Mouse (Mus musculus) CD4-positive, CD25-positive, alpha-beta regulatory T cell, adult 4 months (primary cell): ENCODE data around the gene A530084C06Rik. TPM values are rescaled to one million over a fixed set of nuclear protein-coding genes. Genes with fewer than 3 reads are reported as not detected.

Source experiments
- ATAC-seq: one replicate; pipeline ENCODE4 v1.8.0; 2017
- polyA plus RNA-seq, 2 experiments: library from polyadenylated mRNA; unstranded; fragments of 100-300 nt; shearing (Covaris generic); gene quantifications; one replicate each; pipeline ENCODE4 v1.2.1; 2017

A530084C06Rik gene
- not detected for polyA plus RNA-seq

DNA sequence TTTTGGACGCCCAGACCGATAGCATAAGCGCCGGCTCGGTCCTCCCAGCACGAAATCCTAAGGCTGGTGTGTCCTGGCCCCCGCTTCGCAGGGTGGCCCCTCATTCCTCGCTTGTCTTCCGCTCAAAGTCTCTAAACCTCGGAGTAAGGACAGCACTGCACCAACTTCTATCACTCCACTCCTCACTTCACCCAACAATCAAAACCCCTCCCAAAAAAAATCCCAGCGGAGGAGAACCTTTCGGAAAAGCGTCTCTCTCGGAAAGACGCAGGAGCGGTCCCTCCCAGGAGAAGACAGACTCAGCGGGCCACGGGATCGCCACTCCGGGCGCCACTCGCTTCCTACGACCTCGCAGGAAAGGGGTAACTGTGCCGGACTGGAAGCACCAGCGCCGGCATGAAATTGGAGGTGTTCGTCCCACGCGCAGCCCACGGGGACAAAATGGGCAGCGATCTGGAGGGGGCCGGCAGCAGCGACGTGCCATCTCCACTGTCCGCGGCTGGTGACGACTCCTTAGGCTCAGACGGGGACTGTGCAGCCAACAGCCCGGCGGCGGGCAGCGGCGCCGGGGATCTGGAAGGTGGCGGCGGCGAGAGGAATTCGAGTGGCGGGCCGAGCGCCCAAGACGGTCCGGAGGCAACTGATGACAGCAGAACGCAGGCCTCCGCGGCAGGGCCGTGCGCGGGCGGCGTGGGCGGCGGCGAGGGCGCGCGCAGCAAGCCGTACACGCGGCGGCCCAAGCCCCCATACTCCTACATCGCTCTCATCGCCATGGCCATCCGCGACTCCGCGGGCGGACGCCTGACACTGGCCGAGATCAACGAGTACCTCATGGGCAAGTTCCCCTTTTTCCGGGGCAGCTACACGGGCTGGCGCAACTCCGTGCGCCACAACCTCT lies at the start of gene A530084C06Rik:
TSS of gene A530084C06Rik (minus strand) at position 813 of the 898 bp plus-strand sequence.
- ATAC-seq = no peak

- no peak for ATAC-seq
Observed at GRCm38 (mm10) chr13:31603964-31604363, 44.8 kb upstream of the A530084C06Rik start.

GRCm38 (mm10) chr13:31599576-31599975 lies 40.4 kb upstream of the A530084C06Rik start:
- ATAC-seq = no peak

- no peak for ATAC-seq
Observed at GRCm38 (mm10) chr13:31587341-31587740, 28.2 kb upstream of the A530084C06Rik start.

GRCm38 (mm10) chr13:31579866-31580265 lies 20.7 kb upstream of the A530084C06Rik start:
- no peak for ATAC-seq

- ATAC-seq = no peak
Observed at GRCm38 (mm10) chr13:31578389-31578788, 19.3 kb upstream of the A530084C06Rik start.

DNA sequence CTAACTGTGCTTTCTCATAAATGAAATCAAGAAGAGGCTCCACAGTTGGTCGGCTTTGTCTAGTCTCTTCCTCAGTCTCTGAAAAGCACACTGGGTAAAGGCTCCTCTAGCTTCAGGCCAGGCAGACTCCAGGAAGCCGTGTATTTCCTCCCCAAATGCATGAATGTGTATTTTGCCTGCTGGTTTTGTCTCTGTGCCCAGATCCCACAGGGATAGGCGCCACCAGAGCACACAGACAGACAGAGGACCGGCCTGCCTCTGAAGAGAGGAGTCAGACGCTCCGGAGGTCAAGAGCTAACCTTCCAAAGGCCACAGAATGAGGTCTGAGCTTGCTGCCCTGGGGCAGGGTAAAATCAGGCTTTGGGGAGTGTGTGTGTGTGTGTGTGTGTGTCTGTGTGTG lies 18.4 kb upstream of the A530084C06Rik start:
- ATAC-seq = no peak

DNA sequence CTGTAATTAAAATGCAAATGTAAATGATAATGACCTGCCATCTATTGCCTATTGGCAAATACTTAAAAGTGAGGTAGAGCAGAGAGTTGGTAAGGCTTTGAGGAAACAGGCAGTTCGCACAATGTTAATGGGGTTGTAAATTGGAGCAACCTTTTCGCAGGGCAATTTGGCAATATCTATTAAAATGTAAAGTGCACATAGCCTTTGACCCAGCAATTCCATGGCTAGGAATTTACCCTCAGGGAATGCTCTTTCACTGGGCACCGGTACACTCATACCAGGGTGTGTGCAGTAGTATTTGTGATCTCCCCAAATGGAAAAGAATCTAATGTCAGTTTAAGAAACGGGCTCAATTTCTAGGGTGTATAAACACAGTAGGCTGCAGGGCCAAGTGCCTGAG lies 17.6 kb upstream of the A530084C06Rik start:
- ATAC-seq = no peak

DNA sequence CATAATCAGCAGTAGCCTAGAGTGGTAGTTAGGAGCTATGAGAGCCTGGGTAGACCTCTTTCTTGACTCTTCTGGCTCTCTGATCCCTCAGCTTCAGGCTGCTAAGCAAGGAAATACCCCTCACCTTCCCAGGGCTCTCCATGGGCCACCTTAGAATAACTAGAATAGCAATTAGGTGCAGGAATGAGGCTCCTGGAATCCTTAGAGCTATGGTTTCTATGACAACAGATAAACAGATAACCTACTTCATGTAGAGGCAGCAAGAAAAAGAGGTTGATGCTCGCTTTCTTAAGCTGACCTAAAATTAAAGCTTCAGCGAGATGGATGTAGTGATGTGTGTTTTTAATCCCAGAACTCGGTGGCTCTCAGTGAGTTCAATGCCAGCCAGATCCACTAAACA lies 15.5 kb upstream of the A530084C06Rik start:
- no peak for ATAC-seq

GRCm38 (mm10) chr13:31572806-31573508 lies 13.8 kb upstream of the A530084C06Rik start:
- ATAC-seq = no peak

- ATAC-seq = peak; percentile 97
Observed at GRCm38 (mm10) chr13:31567617-31568294, 8.6 kb upstream of the A530084C06Rik start.

GRCm38 (mm10) chr13:31567099-31567498 lies 8.0 kb upstream of the A530084C06Rik start:
- ATAC-seq = no peak

- ATAC-seq = no peak
Observed at GRCm38 (mm10) chr13:31564394-31564793, 5.3 kb upstream of the A530084C06Rik start.

GRCm38 (mm10) chr13:31559419-31560144 lies 449 bp upstream of the A530084C06Rik start:
- ATAC-seq = peak; percentile 48

- peak; percentile 54 for ATAC-seq
Observed at GRCm38 (mm10) chr13:31557768-31558520, 1.2 kb downstream of the A530084C06Rik start.

GRCm38 (mm10) chr13:31556964-31557767 lies 2.0 kb downstream of the A530084C06Rik start:
- ATAC-seq = no peak

DNA sequence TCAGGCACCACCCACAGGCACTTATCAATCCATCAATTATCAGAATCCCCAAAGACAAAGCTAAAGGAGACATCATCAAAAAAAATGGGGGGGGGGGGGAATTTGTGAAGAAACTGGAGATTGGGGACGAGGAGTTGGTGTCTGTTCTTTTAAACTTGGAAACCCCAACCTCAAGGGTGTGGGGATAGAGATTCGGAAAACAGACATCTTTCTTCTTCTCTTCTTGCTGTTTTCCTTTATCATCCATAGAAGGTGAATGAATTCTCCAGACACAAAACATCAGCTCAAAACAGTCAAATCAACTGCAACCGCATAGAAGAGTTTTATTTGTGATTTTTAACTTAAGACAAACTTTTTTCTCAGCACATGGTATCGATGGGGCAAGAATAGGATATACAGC lies 3.3 kb downstream of the A530084C06Rik start, which contains the start of gene Foxq1:
TSS of gene Foxq1 (plus strand) at position 301 of the 400 bp plus-strand sequence.
- ATAC-seq = no peak

DNA sequence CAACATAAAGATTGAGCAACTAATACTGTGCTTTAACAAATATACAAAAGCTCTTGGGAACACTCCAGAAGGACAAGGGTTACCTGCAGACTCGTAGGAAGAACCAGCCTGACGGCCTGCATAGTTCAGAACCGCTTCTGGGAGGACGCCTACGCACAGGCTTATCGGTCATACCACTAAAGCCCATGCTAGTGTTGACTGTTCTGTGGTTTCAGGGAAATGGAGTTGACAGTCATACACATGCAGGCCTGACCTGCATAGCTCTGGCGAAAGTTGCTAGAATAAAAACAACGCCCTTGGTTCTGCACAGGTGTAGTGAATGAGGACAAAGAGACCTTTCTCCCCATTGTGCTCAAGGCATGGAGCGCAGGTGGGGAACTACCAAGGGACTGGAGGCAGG lies 11.5 kb downstream of the A530084C06Rik start:
- no peak for ATAC-seq

DNA sequence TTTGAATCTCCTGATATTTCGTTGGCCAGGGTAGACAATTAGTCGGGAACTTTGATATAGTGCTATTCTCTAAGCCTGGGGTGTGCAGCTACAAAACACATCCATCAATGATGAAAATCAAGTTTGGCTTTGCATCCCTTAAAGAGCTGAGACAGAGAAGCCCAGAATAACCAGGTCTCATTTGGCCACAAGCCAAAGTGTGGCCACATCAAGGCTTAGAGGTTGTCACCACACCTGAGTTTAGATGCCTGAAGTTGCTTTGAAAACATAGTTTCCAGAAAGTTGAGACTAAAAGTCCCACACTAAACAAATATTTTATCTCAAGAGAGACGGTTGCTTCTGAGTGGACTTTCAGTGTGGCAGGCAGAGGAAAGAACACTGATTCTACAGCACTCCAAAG lies 11.9 kb downstream of the A530084C06Rik start:
- no peak for ATAC-seq

DNA sequence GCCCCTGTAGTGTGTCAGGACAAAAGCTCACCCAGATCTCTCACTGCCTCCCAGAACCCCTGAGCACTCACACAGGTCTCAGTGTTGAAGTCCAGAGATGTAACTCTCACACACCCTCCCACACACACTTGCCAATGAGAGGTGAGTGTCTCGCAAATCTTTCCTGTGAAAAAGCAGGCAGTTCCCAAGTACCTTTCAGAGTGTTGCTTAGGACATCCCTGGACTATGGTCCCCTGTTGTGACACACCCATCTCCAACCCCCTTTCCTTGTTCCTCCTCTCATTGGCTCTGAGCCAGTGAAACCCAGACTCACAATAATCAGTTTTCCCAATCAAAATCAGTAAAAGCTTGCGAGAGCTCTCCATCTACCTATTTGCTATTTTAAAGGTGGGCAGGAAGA lies 12.3 kb downstream of the A530084C06Rik start:
- ATAC-seq = no peak

- ATAC-seq = no peak
Observed at GRCm38 (mm10) chr13:31543021-31543420, 16.1 kb downstream of the A530084C06Rik start.
